Mouse (Mus musculus): ENCODE results near the gene Irx2.

DNA sequence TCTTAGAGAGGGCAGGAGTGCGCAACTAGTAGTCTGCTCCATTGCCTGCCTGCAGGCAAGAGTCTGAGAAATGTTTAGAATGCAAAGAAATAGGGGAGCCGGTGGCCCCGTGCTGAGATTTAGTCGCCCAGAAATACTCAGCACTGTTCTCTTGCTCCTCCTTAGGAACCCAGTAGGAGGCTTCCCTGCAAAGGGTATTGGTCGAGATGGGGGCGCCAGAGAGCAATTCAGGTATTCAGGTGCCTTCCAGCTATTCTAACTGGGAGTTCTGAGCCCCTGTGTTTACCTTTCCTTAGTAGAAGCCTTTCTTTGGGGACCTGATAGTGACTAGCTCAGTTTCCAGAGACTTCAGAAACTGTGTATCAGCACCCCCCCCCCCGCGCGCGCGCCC, 11.5 kb downstream of the Irx2 start:
- TF ChIP-seq CTCF (IDR thresholded peaks at IDR 0.05; ENCODE audit: low read depth, low read length), result peak; percentile 56
- no peak for TF ChIP-seq POLR2A (IDR thresholded peaks at IDR 0.05; ENCODE audit: borderline replicate concordance, low read depth, low read length)

Measured in bone marrow macrophage, adult 2 months (primary cell).